ENCODE assay signal across 12 mouse cellular contexts in genomic region chr6:90494155-90494554, GRCm38 (mm10).
"Had no signal": no experiment of that assay in that cellular context is flagged by ENCODE, and none has a peak within 500 bp of the region (broad histone marks: within the 10 kb centered on the region; RNA-seq: fewer than 3 reads in every experiment).

No protein-coding gene starts in this region.

- H3K27me3 ChIP-seq: limb, embryonic 15.5 days; liver, embryonic 12.5 days; megakaryocyte, embryonic 14.5 days had no signal

- ATAC-seq: liver, embryonic 12.5 days; midbrain, embryonic 16.5 days had no signal

- H3K9me3 ChIP-seq: limb, embryonic 15.5 days; liver, embryonic 12.5 days; megakaryocyte, embryonic 14.5 days had no signal

- H3K4me3 ChIP-seq: limb, embryonic 15.5 days; liver, embryonic 12.5 days; megakaryocyte, embryonic 14.5 days had no signal

- H3K9ac ChIP-seq: limb, embryonic 15.5 days; liver, embryonic 12.5 days; lung, embryonic 14.5 days had no signal

- H3K27ac ChIP-seq: limb, embryonic 15.5 days; stomach, postnatal 0 days had no signal

- H3K36me3 ChIP-seq: limb, embryonic 15.5 days; liver, embryonic 12.5 days had no signal

- H3K4me2 ChIP-seq: limb, embryonic 15.5 days; liver, embryonic 12.5 days; lung, embryonic 14.5 days had no signal

- DNase-seq: kidney, adult 11 months; left cerebral cortex, postnatal 4 days; lung, embryonic 14.5 days; lung, postnatal 10 days; lung, postnatal 4 days; right cerebral cortex, postnatal 14 days; thymus, postnatal 4 days had no signal
